Mouse (Mus musculus) kidney, postnatal 0 days (tissue): ENCODE measurements around the gene Trpt1. TPM values are rescaled to one million over a fixed set of nuclear protein-coding genes. Genes with fewer than 3 reads are reported as not detected.

Experiments
- ATAC-seq: fragments of 200-750 bp; cut with Nextera tagmentation; replicated peaks from 2 replicates; pipeline ENCODE4 v1.8.0; 2017; ENCODE audit warnings: low read depth, moderate number of reproducible peaks, moderate TSS enrichment, moderate library complexity; ENCODE audit not compliant: low FRiP score
- DNase-seq: peaks from one replicate; pipeline ENCODE4 v3.0.0-alpha.2; 2016; ENCODE audit warnings: low spot score
- H3K27ac ChIP-seq: fragments of 300-500 bp; sonication (generic); 2 replicates; pipeline ENCODE4 v1.5.1; 2014; ENCODE audit warnings: mild to moderate bottlenecking
- H3K27me3 ChIP-seq: fragments of 300-500 bp; sonication (generic); 2 replicates; pipeline ENCODE4 v1.6.1; 2014; ENCODE audit warnings: low read length, mixed read lengths; ENCODE audit not compliant: insufficient read depth
- H3K36me3 ChIP-seq: fragments of 300-500 bp; sonication (generic); 2 replicates; pipeline ENCODE4 v1.6.1; 2014; ENCODE audit warnings: low read length, mixed read lengths; ENCODE audit not compliant: insufficient read depth
- H3K4me1 ChIP-seq: fragments of 300-500 bp; sonication (generic); replicated peaks from 2 replicates; pipeline ENCODE4 v1.6.1; 2014; ENCODE audit warnings: antibody characterized with exemption, low read length, mixed read lengths; ENCODE audit not compliant: insufficient read depth
- H3K4me2 ChIP-seq: fragments of 300-500 bp; sonication (generic); 2 replicates; pipeline ENCODE4 v1.6.1; 2014; ENCODE audit warnings: mild to moderate bottlenecking, low read length, moderate library complexity, mixed read lengths
- H3K4me3 ChIP-seq: fragments of 300-500 bp; sonication (generic); replicated peaks from 2 replicates; pipeline ENCODE4 v1.5.1; 2014; ENCODE audit warnings: low read depth, low read length
- H3K9ac ChIP-seq: fragments of 300-500 bp; sonication (generic); 2 replicates; pipeline ENCODE4 v1.6.1; 2014; ENCODE audit warnings: low read depth, low read length
- H3K9me3 ChIP-seq: fragments of 300-500 bp; sonication (generic); replicated peaks from 2 replicates; pipeline ENCODE4 v1.6.1; 2016; ENCODE audit warnings: low read length, inconsistent platforms, mixed read lengths
- CTCF ChIP-seq: IDR thresholded peaks from 2 replicates; pipeline ENCODE4 v1.5.1; 2016; ENCODE audit warnings: antibody characterized with exemption, low read depth, mild to moderate bottlenecking, moderate library complexity
- WGBS: fragments of 180-500 bp; shearing (Covaris S2); extraction: QIAGEN DNeasy Blood & Tissue Kit; methylation state at CpG from one replicate; pipeline ENCODE4 v1.1.7; 2014; 5-methylcytosine and 5-hydroxymethylcytosine counted together
- polyA plus RNA-seq: library from polyadenylated mRNA; unstranded; fragments of >200 nt; fragmentation: Nextera tagmentation; extraction: Ambion mirVana; gene quantifications from 2 replicates; pipeline ENCODE4 v1.2.1, GENCODE M21; 2015

Trpt1 gene
- polyA plus RNA-seq, 1 experiment from 2014 or later = 14.5 TPM

- no peak overlapping the region for H3K27ac ChIP-seq
- H3K4me2 ChIP-seq = no peak overlapping the region
- 88% methylated on average over 9 of the region's 9 CpGs for WGBS
- DNase-seq = no peak
- ATAC-seq = no peak
- H3K9me3 ChIP-seq = no peaks in the 10 kb centered on the region
- peak overlapping the region; percentile 27; the same call in 1 of the 2 replicates for H3K9ac ChIP-seq
- TF ChIP-seq CTCF = no peak
- no peak overlapping the region for H3K4me3 ChIP-seq
- peaks cover 24% of the 10 kb centered on the region for H3K4me1 ChIP-seq
- peaks cover 11% of the 10 kb centered on the region; the same call in 1 of the 2 replicates for H3K36me3 ChIP-seq
- no peaks in the 10 kb centered on the region for H3K27me3 ChIP-seq
These were observed 1.9 kb downstream of the Trpt1 start for GRCm38 (mm10) chr19:6997721-6998290.

GRCm38 (mm10) chr19:6999360-7000063, 3.6 kb downstream of the Trpt1 start:
- Histone ChIP-seq H3K9ac (no peak overlapping the region), H3K4me1 (peaks cover 19% of the 10 kb centered on the region), H3K27me3 (no peaks in the 10 kb centered on the region), H3K36me3 (peaks cover 11% of the 10 kb centered on the region; the same call in 1 of the 2 replicates), H3K4me2 (no peak overlapping the region), H3K4me3 (no peak overlapping the region), H3K9me3 (no peaks in the 10 kb centered on the region), H3K27ac (no peak overlapping the region)
- no peak for ATAC-seq
- DNase-seq = no peak
- 95% methylated on average over 19 of the region's 19 CpGs for WGBS
- no peak for TF ChIP-seq CTCF

GRCm38 (mm10) chr19:7006892-7007593, 11.1 kb downstream of the Trpt1 start:
- H3K9ac ChIP-seq = no peak overlapping the region
- H3K9me3 ChIP-seq = no peaks in the 10 kb centered on the region
- no peak for ATAC-seq
- DNase-seq = no peak
- no peak overlapping the region for H3K4me2 ChIP-seq
- H3K27me3 ChIP-seq = no peaks in the 10 kb centered on the region
- TF ChIP-seq CTCF = no peak
- no peaks in the 10 kb centered on the region for H3K36me3 ChIP-seq
- WGBS = 68% methylated on average over 9 of the region's 9 CpGs
- no peak overlapping the region for H3K4me3 ChIP-seq
- 0 out of 2 replicates have a peak overlapping the region, but pooled peaks have one; percentile 5 for H3K27ac ChIP-seq
- H3K4me1 ChIP-seq = no peaks in the 10 kb centered on the region

GRCm38 (mm10) chr19:7012426-7012825, 16.5 kb downstream of the Trpt1 start:
- no peaks in the 10 kb centered on the region for H3K27me3 ChIP-seq
- no peak for DNase-seq
- H3K9ac ChIP-seq = no peak overlapping the region
- no peak for TF ChIP-seq CTCF
- no peaks in the 10 kb centered on the region for H3K9me3 ChIP-seq
- H3K4me2 ChIP-seq = no peak overlapping the region
- WGBS = 63% methylated on average over 4 of the region's 4 CpGs
- no peaks in the 10 kb centered on the region for H3K36me3 ChIP-seq
- ATAC-seq = no peak
- no peaks in the 10 kb centered on the region for H3K4me1 ChIP-seq
- no peak overlapping the region for H3K27ac ChIP-seq
- no peak overlapping the region for H3K4me3 ChIP-seq

GRCm38 (mm10) chr19:7013984-7014383, 18.1 kb downstream of the Trpt1 start:
- DNase-seq (no peak), ATAC-seq (no peak)
- Histone ChIP-seq H3K36me3 (no peaks in the 10 kb centered on the region), H3K4me1 (no peaks in the 10 kb centered on the region), H3K27ac (no peak overlapping the region), H3K4me2 (no peak overlapping the region), H3K9ac (no peak overlapping the region), H3K9me3 (no peaks in the 10 kb centered on the region), H3K4me3 (no peak overlapping the region), H3K27me3 (no peaks in the 10 kb centered on the region)
- 83% methylated on average over 9 of the region's 9 CpGs for WGBS
- TF ChIP-seq CTCF = no peak

GRCm38 (mm10) chr19:7014481-7015135, 18.7 kb downstream of the Trpt1 start:
- H3K4me3 ChIP-seq = no peak overlapping the region
- H3K27ac ChIP-seq = no peak overlapping the region
- no peaks in the 10 kb centered on the region for H3K9me3 ChIP-seq
- DNase-seq = no peak
- TF ChIP-seq CTCF = no peak
- ATAC-seq = no peak
- H3K36me3 ChIP-seq = 0 out of 2 replicates have a peak, but pooled peaks cover 2% of the 10 kb centered on the region
- H3K4me1 ChIP-seq = no peaks in the 10 kb centered on the region
- no peak overlapping the region for H3K9ac ChIP-seq
- H3K27me3 ChIP-seq = no peaks in the 10 kb centered on the region
- WGBS = 87% methylated on average over 20 of the region's 20 CpGs
- no peak overlapping the region for H3K4me2 ChIP-seq
